Mouse (Mus musculus) ES-Bruce4 (cell line): Measurements from ENCODE around the gene Prpsap1. TPM values are rescaled to one million over a fixed set of nuclear protein-coding genes. Genes with fewer than 3 reads are reported as not detected.
A peak's percentile ranks its signal among the peaks of the same experiment; 100 is the strongest.

ENCODE experiments used
- H3K27ac ChIP-seq: 2 replicates; pipeline ENCODE4 v1.5.1; 2012; ENCODE audit warnings: low read length, inconsistent platforms; ENCODE audit not compliant: insufficient read depth
- H3K27me3 ChIP-seq: 2 replicates; pipeline ENCODE4 v1.6.1; 2012; ENCODE audit warnings: mild to moderate bottlenecking, low read length, inconsistent platforms; ENCODE audit not compliant: control insufficient read depth, poor library complexity, insufficient read depth, severe bottlenecking
- H3K36me3 ChIP-seq: 2 replicates; pipeline ENCODE4 v1.6.1; 2012; ENCODE audit warnings: inconsistent platforms, mild to moderate bottlenecking, low read length, moderate library complexity; ENCODE audit not compliant: control insufficient read depth, poor library complexity, insufficient read depth, severe bottlenecking
- H3K4me1 ChIP-seq: one replicate; pipeline ENCODE4 v1.8.1; 2011; ENCODE audit warnings: low read length; ENCODE audit not compliant: control insufficient read depth, insufficient read depth
- H3K4me3 ChIP-seq: 2 replicates; pipeline ENCODE4 v1.5.1; 2011; ENCODE audit warnings: low read depth, mild to moderate bottlenecking, low read length
- H3K9ac ChIP-seq: 2 replicates; pipeline ENCODE4 v1.6.1; 2012; ENCODE audit warnings: low read depth, mild to moderate bottlenecking, inconsistent platforms; ENCODE audit not compliant: poor library complexity, severe bottlenecking
- H3K9me3 ChIP-seq: replicated peaks from 2 replicates; pipeline ENCODE4 v1.6.1; 2012; ENCODE audit warnings: mild to moderate bottlenecking, low read length, inconsistent platforms; ENCODE audit not compliant: control insufficient read depth, poor library complexity, insufficient read depth, severe bottlenecking
- CTCF ChIP-seq: IDR thresholded peaks from one replicate; pipeline ENCODE4 v1.8.1; 2011; ENCODE audit warnings: low read depth, low read length
- EP300 ChIP-seq: IDR thresholded peaks from 2 replicates; pipeline ENCODE4 v1.6.1; 2011; ENCODE audit warnings: low read depth, low read length; ENCODE audit not compliant: insufficient read depth
- POLR2A ChIP-seq: IDR thresholded peaks from one replicate; pipeline ENCODE4 v1.8.1; 2011; ENCODE audit warnings: low read length; ENCODE audit not compliant: insufficient read depth
- polyA plus RNA-seq: library from polyadenylated mRNA; stranded (reverse); fragments of >200 nt; gene quantifications from 2 replicates; pipeline ENCODE4 v1.2.4, GENCODE M21; 2011; ENCODE audit warnings: low read depth; ENCODE audit not compliant: missing spikeins, insufficient read depth, insufficient read length

The Prpsap1 gene
- polyA plus RNA-seq, 1 experiment, result 116 TPM

- peak; percentile 70 for TF ChIP-seq CTCF
- no peak for TF ChIP-seq EP300
- no peak for TF ChIP-seq POLR2A
- Histone ChIP-seq H3K4me3 (peak overlapping the region; percentile 79), H3K4me1 (no peaks in the 10 kb centered on the region), H3K9me3 (no peaks in the 10 kb centered on the region), H3K9ac (peak overlapping the region; percentile 51), H3K27ac (no peak overlapping the region), H3K27me3 (peaks cover 15% of the 10 kb centered on the region), H3K36me3 (peaks cover under 1% of the 10 kb centered on the region; the same call in 1 of the 2 replicates)
Observed at GRCm38 (mm10) chr11:116534154-116534865, 40.3 kb upstream of the Prpsap1 start.

DNA sequence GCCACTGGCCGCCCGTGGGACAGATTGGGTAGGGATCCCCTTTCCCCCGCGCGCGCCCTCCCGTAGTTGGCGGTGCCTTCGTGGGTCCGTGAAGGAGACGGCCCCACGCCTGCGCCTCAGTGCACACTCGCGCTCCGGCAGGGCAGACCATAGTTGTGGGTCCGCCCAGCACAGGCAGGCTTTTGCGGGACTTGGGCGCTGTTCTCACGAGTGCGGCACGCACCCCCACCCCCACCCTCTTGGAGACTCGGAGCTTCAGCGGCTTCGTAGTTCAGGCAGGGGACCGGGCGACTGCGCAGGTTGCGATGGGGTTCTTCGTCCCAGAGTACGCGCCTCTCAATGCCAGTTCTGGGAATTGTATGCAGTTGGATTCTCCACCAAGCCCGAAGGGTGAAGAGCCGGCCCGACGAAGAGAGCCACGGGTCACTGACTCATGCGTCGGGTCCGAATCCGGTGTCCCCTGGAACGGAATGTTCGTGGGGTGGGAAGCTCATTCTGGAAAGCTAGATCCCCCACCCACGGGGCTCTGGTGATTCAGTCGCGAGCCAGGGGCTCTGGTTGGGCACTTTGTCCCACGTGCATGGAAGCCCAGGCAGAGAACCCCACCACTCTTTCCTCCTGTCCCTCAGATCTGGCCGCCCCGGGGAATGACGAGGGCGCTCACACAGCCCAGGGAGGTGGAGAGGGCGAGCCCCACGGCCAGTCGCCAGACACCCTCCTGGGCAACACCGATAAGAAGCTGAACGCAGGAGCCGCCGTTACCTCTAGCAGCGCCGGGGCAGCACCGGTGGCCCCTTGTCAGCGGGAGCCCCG, 39.5 kb upstream of the Prpsap1 start:
- peak overlapping the region; percentile 51 for H3K9ac ChIP-seq
- H3K27ac ChIP-seq, result no peak overlapping the region
- TF ChIP-seq EP300 (no peak), POLR2A (no peak), CTCF (no peak)
- H3K4me3 ChIP-seq, result peak overlapping the region; percentile 79
- no peaks in the 10 kb centered on the region for H3K36me3 ChIP-seq
- H3K9me3 ChIP-seq, result no peaks in the 10 kb centered on the region
- H3K4me1 ChIP-seq, result no peaks in the 10 kb centered on the region
- H3K27me3 ChIP-seq, result peaks cover 15% of the 10 kb centered on the region

GRCm38 (mm10) chr11:116532810-116533338, 38.9 kb upstream of the Prpsap1 start:
- Histone ChIP-seq H3K4me3 (peak overlapping the region; percentile 79), H3K27me3 (peaks cover 15% of the 10 kb centered on the region), H3K9ac (peak overlapping the region; percentile 51), H3K36me3 (no peaks in the 10 kb centered on the region), H3K27ac (no peak overlapping the region), H3K9me3 (no peaks in the 10 kb centered on the region), H3K4me1 (no peaks in the 10 kb centered on the region)
- TF ChIP-seq EP300 (no peak), CTCF (no peak), POLR2A (no peak)

DNA sequence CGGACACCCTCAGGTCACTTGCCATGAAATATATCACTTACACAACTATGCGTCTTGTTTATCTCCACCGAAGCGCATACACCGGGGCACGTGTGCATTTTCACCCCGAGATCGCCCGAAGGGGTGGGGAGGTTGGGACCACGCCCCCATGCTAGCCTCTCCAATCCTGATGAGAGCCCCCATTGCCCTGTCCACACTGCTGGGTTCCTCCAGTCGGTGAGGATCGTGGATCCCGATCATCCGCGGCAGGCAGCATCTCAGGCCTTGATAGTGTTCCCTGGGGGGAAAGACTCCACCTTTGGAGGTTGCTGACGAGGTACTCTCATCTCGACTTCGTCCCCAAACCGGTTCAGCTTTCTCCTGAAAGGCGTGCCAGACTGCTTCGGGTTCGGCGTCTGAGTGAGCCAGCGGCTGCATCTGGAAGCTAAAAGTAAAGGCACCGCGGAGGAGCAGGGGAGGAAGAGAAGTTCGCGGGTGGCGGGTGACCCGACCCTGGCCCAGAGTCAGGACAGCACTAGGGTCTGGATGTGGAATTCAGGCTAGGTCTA, 38.3 kb upstream of the Prpsap1 start:
- H3K36me3 ChIP-seq, result no peaks in the 10 kb centered on the region
- H3K9me3 ChIP-seq, result no peaks in the 10 kb centered on the region
- TF ChIP-seq EP300 (no peak), POLR2A (no peak)
- H3K4me1 ChIP-seq, result no peaks in the 10 kb centered on the region
- H3K4me3 ChIP-seq, result peak overlapping the region; percentile 79
- H3K9ac ChIP-seq, result peak overlapping the region; percentile 51
- H3K27me3 ChIP-seq, result peaks cover 15% of the 10 kb centered on the region
- H3K27ac ChIP-seq, result no peak overlapping the region

DNA sequence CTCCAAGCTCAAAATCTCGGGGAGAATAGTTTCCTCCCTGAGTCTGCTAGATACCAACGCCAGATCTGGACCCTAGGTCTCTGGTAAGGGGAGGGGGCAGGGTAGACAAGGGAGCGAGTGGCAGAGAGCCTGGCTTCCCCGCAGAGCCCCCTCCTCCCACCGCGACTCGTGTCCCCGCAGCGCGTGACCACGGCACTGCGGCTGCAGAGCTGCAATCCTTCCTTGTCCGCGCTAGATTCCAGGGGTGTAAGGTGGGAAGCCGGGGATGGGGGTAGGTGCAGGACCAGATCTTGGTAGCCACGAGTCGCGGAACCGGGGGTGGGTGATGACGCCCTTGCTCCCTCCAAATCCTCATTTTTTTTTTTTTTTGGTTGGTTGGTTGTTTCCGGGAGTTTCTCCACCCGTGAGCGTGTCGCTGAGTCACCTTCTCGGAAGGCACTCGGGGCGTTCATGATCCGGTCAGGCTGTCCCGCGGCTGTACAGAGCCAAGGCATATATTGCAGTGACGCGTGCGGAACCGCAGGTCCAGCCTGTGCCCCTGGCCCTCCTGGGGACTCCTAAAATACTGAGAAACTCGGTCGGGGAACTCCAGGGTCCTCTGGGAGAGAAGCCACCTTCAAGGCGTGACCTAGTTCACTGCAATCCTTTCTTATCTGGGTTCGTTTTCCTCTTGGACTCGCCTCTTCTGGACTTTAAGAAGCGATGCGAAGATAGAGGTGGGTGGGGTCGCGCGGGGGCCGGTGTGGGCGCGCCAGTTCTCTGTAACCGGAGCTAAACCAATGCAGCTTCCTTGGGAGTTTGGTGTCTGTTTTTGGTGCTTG, 37.6 kb upstream of the Prpsap1 start:
- Histone ChIP-seq H3K9me3 (no peaks in the 10 kb centered on the region), H3K4me3 (peak overlapping the region; percentile 19; the same call in 1 of the 2 replicates), H3K27me3 (peaks cover 15% of the 10 kb centered on the region), H3K4me1 (no peaks in the 10 kb centered on the region), H3K36me3 (no peaks in the 10 kb centered on the region), H3K9ac (no peak overlapping the region), H3K27ac (no peak overlapping the region)
- TF ChIP-seq CTCF (no peak), POLR2A (no peak), EP300 (no peak)
